Mouse (Mus musculus): ENCODE data around the gene Klhdc3.
A peak's percentile ranks its signal among the peaks of the same experiment; 100 is the strongest.

Gene Klhdc3

GRCm38 (mm10) chr17:46680760-46681373, at the start of gene Klhdc3:
Gene Klhdc3 (minus strand): TSS chr17:46680914.
- DNase-seq (ENCODE audit: low spot score): peak; percentile 94

DNA sequence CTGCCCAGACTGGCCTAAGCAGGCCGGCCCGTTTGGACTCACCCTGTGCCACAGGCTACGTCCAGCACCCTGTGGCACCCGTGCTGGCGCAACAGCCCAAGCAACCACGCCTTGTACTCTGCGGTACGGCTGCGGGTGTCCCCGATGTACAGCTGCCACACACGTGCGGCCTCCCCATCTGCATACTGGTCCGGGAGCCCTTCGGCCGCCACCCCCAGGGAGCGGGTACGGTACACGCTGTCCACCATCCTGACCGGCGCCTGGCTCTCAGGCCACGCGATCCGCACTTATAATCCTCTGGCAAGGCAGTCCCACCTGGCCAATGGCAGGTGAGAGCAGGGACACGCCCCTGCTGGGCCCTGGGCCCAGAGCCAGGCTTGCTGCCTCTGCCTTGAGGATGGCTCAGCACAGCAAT, 48.2 kb upstream of the Klhdc3 start, which contains the start of gene Gnmt:
Gene Gnmt (minus strand): TSS at position 265 of the 415 bp plus-strand sequence.
- peak; percentile 21 for DNase-seq (ENCODE audit: low spot score)

- DNase-seq (ENCODE audit: low spot score): no peak
Measured at GRCm38 (mm10) chr17:46728496-46728895, 47.8 kb upstream of the Klhdc3 start.

DNA sequence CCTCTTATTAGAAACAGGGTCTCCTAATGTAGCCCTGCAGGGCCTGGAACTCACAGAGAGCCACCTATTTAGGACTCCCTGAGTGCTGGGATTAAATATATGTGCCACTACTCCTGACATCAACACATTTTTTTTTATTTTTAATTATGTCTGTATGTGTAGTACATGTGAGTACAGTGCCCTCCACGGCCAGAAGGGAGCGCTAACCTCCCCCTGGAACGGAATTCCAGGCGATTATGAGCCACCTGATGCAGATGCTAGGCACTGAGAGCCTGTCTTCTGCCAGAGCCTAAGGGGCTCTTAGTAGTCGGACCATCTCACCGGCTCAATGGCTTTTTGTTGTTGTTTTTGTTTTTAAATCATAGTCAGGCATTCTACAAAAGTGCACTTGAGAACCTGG, 47.3 kb upstream of the Klhdc3 start:
- DNase-seq (ENCODE audit: low spot score): no peak

- DNase-seq (ENCODE audit: low spot score): no peak
Measured at GRCm38 (mm10) chr17:46727271-46727670, 46.6 kb upstream of the Klhdc3 start.

GRCm38 (mm10) chr17:46725731-46726645, 45.3 kb upstream of the Klhdc3 start:
- DNase-seq (ENCODE audit: low spot score): no peak

- no peak for DNase-seq (ENCODE audit: low spot score)
Measured at GRCm38 (mm10) chr17:46725273-46725672, 44.6 kb upstream of the Klhdc3 start.

- no peak for DNase-seq (ENCODE audit: low spot score)
Measured at GRCm38 (mm10) chr17:46724477-46725084, 43.9 kb upstream of the Klhdc3 start.

DNA sequence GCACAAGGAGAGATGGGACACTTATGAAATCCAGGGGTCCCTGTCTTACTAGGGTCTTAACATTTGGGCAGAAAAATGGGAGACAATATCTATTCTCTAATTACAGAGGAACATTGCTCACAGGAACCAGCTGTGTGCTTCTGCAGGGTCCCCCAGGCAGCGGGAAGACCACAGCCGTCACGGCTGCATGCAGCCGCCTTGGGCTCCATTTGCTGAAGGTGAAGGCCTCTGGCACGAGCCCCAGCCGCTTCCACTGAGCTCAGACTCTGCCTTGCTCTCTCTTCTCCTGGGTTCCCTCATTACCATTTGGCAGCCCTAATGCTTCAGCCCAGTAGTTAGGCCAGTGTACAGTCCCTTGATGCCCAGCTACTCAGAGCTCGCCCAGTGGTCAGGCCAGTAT, 40.4 kb upstream of the Klhdc3 start:
- no peak for DNase-seq (ENCODE audit: low spot score)

DNA sequence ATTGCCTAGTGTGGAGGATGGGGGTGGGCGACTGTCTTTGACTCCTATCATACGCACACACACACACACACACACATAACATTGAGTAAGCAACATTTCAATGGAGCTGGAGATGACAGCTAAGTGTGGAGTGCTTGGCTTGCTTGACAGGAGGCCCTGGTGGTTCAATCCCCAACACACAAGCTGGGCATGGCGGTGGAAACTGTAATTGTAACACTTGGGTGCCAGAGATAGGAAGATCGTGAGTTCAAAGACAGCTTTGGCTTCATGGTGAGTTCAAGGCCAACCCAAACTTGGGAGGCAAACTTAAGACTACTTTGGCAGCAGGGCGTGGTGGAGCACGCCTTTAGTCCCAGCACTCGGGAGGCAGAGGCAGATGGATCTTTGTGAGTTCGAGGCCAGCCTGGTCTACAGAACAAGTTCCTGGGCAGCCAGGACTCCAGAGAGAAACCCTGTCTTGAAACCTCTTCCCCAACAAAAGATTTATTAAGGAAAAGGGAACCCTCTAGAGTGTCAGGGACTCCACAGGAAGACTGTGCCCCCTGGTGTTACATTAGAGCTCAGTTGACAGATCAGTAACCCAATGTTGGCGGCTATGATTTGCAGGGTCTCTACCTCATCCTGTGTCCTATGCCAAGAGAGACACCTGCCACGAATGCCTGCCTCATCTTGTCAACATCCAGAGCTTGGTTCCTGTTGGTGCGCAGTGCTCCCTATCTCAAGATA, 34.2 kb upstream of the Klhdc3 start:
- no peak for DNase-seq (ENCODE audit: low spot score)

DNA sequence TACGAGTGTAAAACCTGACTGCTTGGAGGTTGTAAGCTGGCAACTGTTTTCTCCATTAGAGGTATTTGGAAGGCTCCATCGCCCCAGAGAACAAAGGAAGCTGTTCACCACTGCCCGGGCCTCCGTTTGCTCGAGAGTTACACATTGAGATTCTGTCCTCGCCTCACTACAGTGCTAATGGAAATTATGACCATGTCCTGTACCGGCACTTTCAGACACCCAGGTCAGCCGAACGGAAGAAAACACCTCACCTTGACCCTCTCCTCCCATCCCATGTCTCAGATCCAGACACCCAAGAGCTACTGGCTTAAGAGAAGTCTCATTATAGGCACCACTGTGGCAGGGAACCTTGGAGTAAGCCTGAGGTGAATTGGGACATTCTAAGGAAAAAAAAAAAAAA, 33.1 kb upstream of the Klhdc3 start:
- no peak for DNase-seq (ENCODE audit: low spot score)

DNA sequence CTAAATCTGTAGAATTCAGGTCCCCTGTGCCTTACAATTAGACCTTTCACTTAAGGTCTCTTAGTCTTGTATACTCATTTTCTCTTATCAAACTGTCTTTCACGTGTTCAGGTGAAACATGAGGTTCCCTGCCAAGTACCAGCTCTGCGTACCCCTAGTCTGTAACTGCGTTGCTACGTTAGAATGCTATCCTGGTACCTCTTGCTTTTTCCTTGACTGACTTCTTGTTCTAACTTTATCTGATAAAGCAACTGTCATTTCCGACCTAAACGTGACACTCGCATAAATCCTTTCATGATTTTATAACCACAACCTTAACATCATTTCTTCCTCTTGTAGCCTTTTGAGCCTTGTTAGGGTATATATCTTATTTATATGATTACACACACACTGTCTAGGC, 31.7 kb upstream of the Klhdc3 start:
- DNase-seq (ENCODE audit: low spot score): no peak

GRCm38 (mm10) chr17:46711612-46712271, 31.0 kb upstream of the Klhdc3 start:
- peak; percentile 58 for DNase-seq (ENCODE audit: low spot score)

- DNase-seq (ENCODE audit: low spot score): peak; percentile 89
Measured at GRCm38 (mm10) chr17:46710959-46711597, 30.4 kb upstream of the Klhdc3 start, which contains the start of gene Pex6. Gene Pex6 (plus strand): TSS chr17:46711463.

DNA sequence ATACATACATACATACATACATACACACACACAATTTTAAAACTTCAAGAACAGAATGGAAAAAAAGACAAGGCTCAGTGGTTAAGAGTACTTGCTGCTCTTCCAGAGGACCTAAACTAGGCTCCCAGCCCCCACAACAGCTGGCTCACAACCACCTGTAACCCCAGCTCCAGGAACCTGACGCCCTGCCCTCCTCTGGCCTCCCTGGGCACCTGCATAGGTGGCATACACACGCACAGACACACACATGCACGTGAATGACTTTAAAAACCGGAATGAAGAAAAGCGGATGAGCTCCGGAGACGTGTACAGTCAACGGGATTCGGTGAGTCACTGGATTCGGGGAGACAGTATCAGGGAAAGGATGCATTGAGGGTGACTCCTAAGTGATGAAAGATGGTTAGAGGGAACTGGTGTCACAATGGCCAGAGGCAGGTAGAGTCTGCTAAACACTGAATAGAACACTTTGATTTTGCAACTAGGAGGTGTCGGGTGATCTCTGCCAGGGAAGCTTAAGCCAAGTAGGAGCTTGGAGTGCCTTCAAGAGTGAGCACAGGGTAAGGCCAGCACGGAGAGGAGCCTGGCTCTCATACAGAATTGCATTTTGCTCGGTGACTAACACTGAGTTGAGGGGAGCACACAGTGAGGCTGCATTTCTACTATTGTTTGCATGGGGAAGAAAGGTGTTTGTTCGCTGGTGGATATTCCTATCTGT, 25.8 kb upstream of the Klhdc3 start:
- DNase-seq (ENCODE audit: low spot score): no peak

- peak; percentile 88 for DNase-seq (ENCODE audit: low spot score)
Measured at GRCm38 (mm10) chr17:46704887-46705835, 24.4 kb upstream of the Klhdc3 start, which contains the start of gene Ppp2r5d. Gene Ppp2r5d (minus strand): TSS chr17:46705111.

GRCm38 (mm10) chr17:46703971-46704886, 23.5 kb upstream of the Klhdc3 start:
- DNase-seq (ENCODE audit: low spot score): no peak

DNA sequence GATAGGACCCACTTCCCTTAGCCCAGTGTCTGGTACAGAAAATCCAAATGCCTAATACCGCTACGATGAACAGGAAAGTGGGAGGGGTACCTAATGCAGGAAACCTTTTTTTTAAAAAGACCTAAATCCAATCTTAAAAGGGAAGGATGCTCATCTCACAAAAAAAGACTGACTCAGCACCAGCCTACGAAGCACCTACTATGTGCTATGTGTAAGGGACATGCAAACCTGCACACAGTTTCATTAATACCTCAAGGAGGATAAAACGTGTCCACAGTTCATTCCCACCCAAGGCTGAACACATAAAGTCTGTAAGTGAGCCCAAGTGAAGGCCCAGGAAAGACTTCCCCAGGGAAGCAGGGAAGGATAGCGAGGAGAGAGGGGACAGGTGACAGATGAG, 21.8 kb upstream of the Klhdc3 start:
- no peak for DNase-seq (ENCODE audit: low spot score)
